Mouse (Mus musculus) liver, embryonic 16.5 days (tissue): Measurements from ENCODE around the gene Flnb. TPM values are rescaled to one million over a fixed set of nuclear protein-coding genes. Genes with fewer than 3 reads are reported as not detected.

Source experiments
- ATAC-seq: fragments of 200-750 bp; cut with Nextera tagmentation; 2 replicates; pipeline ENCODE4 v1.8.0; 2017; ENCODE audit warnings: low read depth, mild to moderate bottlenecking, moderate number of reproducible peaks, moderate library complexity
- H3K27ac ChIP-seq: fragments of 300-500 bp; sonication (generic); 2 replicates; pipeline ENCODE4 v1.5.1; 2014; ENCODE audit warnings: mild to moderate bottlenecking, low read length
- H3K27me3 ChIP-seq: fragments of 300-500 bp; sonication (generic); 2 replicates; pipeline ENCODE4 v1.6.1; 2014; ENCODE audit warnings: low read depth, low read length, mixed read lengths; ENCODE audit not compliant: control insufficient read depth, insufficient read depth
- H3K36me3 ChIP-seq: fragments of 300-500 bp; sonication (generic); 2 replicates; pipeline ENCODE4 v1.6.1; 2014; ENCODE audit warnings: mild to moderate bottlenecking; ENCODE audit not compliant: control insufficient read depth, insufficient read depth
- H3K4me1 ChIP-seq: fragments of 300-500 bp; sonication (generic); 2 replicates; pipeline ENCODE4 v1.6.1; 2014; ENCODE audit warnings: low read depth, low read length, mixed read lengths; ENCODE audit not compliant: control insufficient read depth
- H3K4me2 ChIP-seq: fragments of 300-500 bp; sonication (generic); 2 replicates; pipeline ENCODE4 v1.6.1; 2014; ENCODE audit warnings: low read depth, low read length, mixed read lengths
- H3K4me3 ChIP-seq: fragments of 300-500 bp; sonication (generic); 2 replicates; pipeline ENCODE4 v1.5.1; 2014; ENCODE audit warnings: low read depth, mild to moderate bottlenecking, low read length
- H3K9ac ChIP-seq: fragments of 300-500 bp; sonication (generic); 2 replicates; pipeline ENCODE4 v1.6.1; 2014; ENCODE audit warnings: low read depth, low read length
- H3K9me3 ChIP-seq: fragments of 300-500 bp; sonication (generic); replicated peaks from 2 replicates; pipeline ENCODE4 v1.6.1; 2016; ENCODE audit warnings: low read length; ENCODE audit not compliant: control insufficient read depth
- WGBS: fragments of 180-500 bp; shearing (Covaris S2); extraction: QIAGEN DNeasy Blood & Tissue Kit; methylation state at CpG from one replicate; pipeline ENCODE4 v1.1.7; 2014; ENCODE audit not compliant: insufficient replicate concordance; 5-methylcytosine and 5-hydroxymethylcytosine counted together
- polyA plus RNA-seq: library from polyadenylated mRNA; unstranded; fragments of >200 nt; fragmentation: Nextera tagmentation; extraction: Ambion mirVana; gene quantifications from 2 replicates; pipeline ENCODE4 v1.2.1, GENCODE M21; 2015

The Flnb gene
- polyA plus RNA-seq, 1 experiment from 2014 or later: 4.8 TPM

DNA sequence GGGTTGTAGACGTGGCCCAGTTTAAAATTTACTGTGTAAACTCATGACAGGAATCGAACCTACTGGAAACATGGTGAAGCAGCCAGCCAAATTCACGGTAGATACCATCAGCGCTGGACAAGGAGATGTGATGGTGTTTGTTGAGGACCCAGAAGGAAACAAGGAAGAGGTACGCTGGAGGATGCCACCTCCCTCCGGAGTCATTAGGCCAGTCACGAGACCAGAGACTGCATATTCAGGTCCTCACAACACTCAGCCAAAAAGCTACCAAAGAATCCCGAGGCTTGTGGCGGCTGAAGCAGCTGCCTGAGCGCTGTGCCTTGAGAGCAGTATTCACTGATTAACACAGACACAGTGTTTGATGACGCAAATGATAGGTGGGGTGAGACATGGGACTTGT lies 63.8 kb downstream of the Flnb start:
- WGBS: 69% methylated on average over 11 of the region's 11 CpGs

DNA sequence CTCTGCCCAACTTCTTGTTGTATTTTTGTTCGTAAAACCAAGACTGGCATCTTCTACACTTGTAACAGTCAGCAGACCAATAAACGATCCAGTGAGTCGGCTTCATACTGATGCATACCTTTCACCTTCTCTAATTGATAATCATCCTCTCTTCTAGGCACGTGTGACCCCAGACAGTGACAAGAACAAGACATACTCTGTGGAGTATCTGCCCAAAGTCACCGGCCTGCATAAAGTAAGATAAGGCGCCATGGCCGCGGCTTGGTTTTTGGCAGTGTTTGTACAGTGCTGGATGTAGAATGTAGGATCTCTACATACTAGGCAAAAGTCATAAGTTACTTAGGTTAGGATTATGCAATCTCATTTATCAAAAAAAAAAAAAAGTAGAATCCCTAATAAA lies 64.3 kb downstream of the Flnb start:
- H3K9ac ChIP-seq: no peak overlapping the region
- no peaks in the 10 kb centered on the region; the same call in 1 of the 2 replicates for H3K36me3 ChIP-seq
- ATAC-seq: peak; percentile 41
- H3K27me3 ChIP-seq: no peaks in the 10 kb centered on the region
- H3K9me3 ChIP-seq: no peaks in the 10 kb centered on the region
- H3K4me1 ChIP-seq: no peaks in the 10 kb centered on the region
- no peak overlapping the region for H3K4me2 ChIP-seq
- no peak overlapping the region for H3K4me3 ChIP-seq
- H3K27ac ChIP-seq: no peak overlapping the region
- WGBS: 44% methylated on average over 8 of the region's 8 CpGs

More for the DNA sequence above, 63.8 kb downstream of the Flnb start:
- Histone ChIP-seq H3K27me3 (no peaks in the 10 kb centered on the region), H3K9ac (no peak overlapping the region), H3K9me3 (no peaks in the 10 kb centered on the region), H3K27ac (no peak overlapping the region), H3K4me1 (no peaks in the 10 kb centered on the region), H3K4me3 (no peak overlapping the region), H3K36me3 (no peaks in the 10 kb centered on the region; the same call in 1 of the 2 replicates), H3K4me2 (no peak overlapping the region)
- no peak for ATAC-seq

DNA sequence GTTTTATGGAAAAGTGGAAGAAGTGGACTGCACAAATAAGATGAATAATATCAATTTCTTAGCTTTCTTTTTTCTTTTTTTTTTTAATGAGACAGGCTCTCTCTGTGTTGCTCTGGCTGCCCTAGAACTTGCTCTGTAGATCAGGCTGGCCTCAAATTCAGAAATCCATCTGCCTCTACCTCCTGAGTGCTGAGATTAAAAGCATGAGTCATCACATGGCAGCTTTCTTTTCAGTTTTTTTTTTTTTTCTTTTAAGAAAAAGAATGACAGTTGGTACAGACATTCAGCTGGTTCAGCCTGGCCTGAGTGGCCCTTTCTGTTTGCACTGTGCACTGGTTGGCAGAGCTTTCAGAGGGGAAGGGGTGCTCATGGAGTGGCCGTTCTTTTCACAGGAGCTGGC lies 66.4 kb downstream of the Flnb start:
- H3K36me3 ChIP-seq: no peaks in the 10 kb centered on the region; the same call in 1 of the 2 replicates
- no peak overlapping the region for H3K4me2 ChIP-seq
- no peaks in the 10 kb centered on the region for H3K4me1 ChIP-seq
- no peaks in the 10 kb centered on the region for H3K9me3 ChIP-seq
- H3K27me3 ChIP-seq: no peaks in the 10 kb centered on the region
- 43% methylated on average over 1 of the region's 1 CpGs for WGBS
- H3K27ac ChIP-seq: no peak overlapping the region
- no peak for ATAC-seq
- no peak overlapping the region for H3K9ac ChIP-seq
- H3K4me3 ChIP-seq: no peak overlapping the region

DNA sequence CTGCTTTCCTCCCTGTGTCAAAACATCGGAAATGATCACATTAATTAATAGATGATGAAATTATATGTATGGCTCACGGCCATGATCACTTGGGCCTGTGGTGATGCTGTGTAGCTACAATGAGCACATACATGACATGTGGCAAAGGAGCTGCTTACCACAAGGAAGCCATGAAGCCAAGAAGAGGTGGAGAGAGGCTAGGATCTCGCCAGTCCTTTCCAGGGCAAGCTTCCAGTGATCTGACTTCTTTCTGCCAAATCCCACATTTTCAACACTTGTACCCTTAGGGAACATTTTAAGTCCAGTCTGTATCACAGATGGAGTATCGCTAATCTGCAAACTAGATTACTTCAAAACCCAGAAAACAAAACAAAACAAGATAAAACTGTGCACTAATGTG lies 67.1 kb downstream of the Flnb start:
- ATAC-seq: no peak
- no peaks in the 10 kb centered on the region for H3K9me3 ChIP-seq
- H3K27ac ChIP-seq: no peak overlapping the region
- no peak overlapping the region for H3K4me3 ChIP-seq
- H3K36me3 ChIP-seq: no peaks in the 10 kb centered on the region; the same call in 1 of the 2 replicates
- 63% methylated on average over 4 of the region's 4 CpGs for WGBS
- no peaks in the 10 kb centered on the region for H3K4me1 ChIP-seq
- no peak overlapping the region for H3K9ac ChIP-seq
- no peak overlapping the region for H3K4me2 ChIP-seq
- no peaks in the 10 kb centered on the region for H3K27me3 ChIP-seq

DNA sequence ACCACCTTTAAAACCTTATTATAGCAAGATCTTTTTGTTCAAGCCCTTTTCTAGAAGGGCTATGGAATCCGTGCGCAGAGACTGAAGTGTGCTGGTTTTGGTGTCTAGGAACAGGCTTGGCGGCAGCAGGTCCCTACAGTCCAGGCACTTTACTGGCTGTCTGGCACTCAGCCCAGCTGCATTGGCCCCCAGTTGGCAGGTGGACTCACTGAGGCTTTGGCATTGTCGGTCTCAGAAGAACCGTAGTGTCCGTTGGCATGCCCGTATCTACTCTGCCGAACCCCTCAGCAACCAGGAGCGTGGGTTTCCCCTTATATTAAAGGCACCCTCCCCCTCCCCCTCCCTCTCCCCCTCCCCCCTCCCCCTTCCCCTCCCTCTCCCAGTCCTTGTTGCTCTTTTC lies 67.8 kb downstream of the Flnb start:
- Histone ChIP-seq H3K27me3 (no peaks in the 10 kb centered on the region), H3K9ac (no peak overlapping the region), H3K27ac (no peak overlapping the region), H3K9me3 (no peaks in the 10 kb centered on the region), H3K4me2 (no peak overlapping the region), H3K4me3 (no peak overlapping the region), H3K4me1 (no peaks in the 10 kb centered on the region), H3K36me3 (no peaks in the 10 kb centered on the region; the same call in 1 of the 2 replicates)
- no peak for ATAC-seq
- 69% methylated on average over 9 of the region's 9 CpGs for WGBS

DNA sequence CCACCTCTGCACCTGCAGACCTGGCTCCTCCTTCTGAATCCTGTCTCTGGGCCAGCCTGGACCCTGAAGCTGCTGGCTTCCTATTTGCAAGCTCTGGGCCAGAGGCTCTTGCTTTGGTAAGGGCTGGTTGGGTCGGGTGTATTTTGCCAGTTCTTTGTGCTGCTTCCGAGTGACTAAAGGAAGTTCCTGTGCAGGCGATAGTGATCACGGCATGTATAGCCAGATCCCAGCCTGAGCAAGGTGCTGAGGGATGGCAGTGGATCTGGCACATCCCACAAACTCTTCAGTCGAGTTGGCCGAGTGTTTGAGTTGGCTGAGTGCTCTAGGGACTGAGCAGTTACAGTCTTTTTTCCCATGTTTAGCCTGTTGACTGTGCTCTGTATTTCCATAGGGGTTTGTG lies 68.3 kb downstream of the Flnb start:
- WGBS: 57% methylated on average over 6 of the region's 6 CpGs
- no peak for ATAC-seq

DNA sequence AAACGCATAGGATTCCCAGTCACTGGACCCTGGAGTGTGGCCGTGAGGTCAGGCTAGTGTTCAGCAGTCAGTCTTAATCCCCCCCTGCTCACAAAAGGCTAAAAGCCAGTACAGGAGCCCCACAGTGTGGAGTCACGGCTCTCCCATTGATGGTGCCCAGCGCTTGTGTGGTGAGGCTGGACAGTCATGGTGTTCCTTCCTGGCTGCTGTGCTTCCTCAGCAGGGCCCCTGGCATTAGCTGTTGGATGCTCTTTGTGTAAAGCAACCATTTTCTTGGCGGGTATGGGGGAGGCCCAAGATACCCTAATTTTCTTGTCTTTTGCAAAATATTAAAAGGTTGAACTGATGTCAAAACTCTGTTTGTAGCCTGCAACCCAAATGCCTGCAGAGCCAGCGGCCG lies 69.4 kb downstream of the Flnb start:
- Histone ChIP-seq H3K27me3 (no peaks in the 10 kb centered on the region), H3K27ac (no peak overlapping the region), H3K9ac (no peak overlapping the region), H3K9me3 (no peaks in the 10 kb centered on the region), H3K4me3 (no peak overlapping the region), H3K36me3 (no peaks in the 10 kb centered on the region; the same call in 1 of the 2 replicates), H3K4me2 (no peak overlapping the region), H3K4me1 (no peaks in the 10 kb centered on the region)
- 66% methylated on average over 7 of the region's 7 CpGs for WGBS
- ATAC-seq: no peak

More for the DNA sequence above, 68.3 kb downstream of the Flnb start:
- no peak overlapping the region for H3K9ac ChIP-seq
- H3K36me3 ChIP-seq: no peaks in the 10 kb centered on the region; the same call in 1 of the 2 replicates
- no peak overlapping the region for H3K4me2 ChIP-seq
- no peaks in the 10 kb centered on the region for H3K27me3 ChIP-seq
- no peaks in the 10 kb centered on the region for H3K4me1 ChIP-seq
- no peak overlapping the region for H3K27ac ChIP-seq
- no peaks in the 10 kb centered on the region for H3K9me3 ChIP-seq
- H3K4me3 ChIP-seq: no peak overlapping the region

DNA sequence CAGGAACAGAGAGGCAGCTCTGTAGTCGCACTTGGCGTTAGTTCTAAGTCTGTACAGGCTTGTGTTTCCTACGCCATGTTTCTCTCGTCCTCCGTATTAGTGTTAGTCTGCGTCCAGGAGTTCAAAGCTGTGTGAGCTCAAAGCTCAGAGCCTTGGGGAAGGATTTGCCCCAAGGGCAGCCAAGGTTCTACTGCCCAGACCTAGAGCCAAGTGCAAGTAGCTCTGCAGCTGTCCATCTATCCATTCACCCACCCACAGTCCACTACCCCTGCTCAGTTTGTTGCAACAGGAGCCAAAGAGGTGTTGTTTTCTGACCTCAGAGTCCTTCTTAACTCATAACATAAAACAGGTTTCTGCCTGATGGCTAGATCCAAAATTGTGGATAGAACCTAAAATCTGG lies 70.5 kb downstream of the Flnb start:
- WGBS: 84% methylated on average over 6 of the region's 6 CpGs
- Histone ChIP-seq H3K36me3 (no peaks in the 10 kb centered on the region; the same call in none of the 2 replicates), H3K27me3 (no peaks in the 10 kb centered on the region), H3K4me2 (no peak overlapping the region), H3K4me3 (no peak overlapping the region), H3K27ac (no peak overlapping the region), H3K4me1 (no peaks in the 10 kb centered on the region), H3K9me3 (no peaks in the 10 kb centered on the region), H3K9ac (no peak overlapping the region)
- ATAC-seq: no peak

DNA sequence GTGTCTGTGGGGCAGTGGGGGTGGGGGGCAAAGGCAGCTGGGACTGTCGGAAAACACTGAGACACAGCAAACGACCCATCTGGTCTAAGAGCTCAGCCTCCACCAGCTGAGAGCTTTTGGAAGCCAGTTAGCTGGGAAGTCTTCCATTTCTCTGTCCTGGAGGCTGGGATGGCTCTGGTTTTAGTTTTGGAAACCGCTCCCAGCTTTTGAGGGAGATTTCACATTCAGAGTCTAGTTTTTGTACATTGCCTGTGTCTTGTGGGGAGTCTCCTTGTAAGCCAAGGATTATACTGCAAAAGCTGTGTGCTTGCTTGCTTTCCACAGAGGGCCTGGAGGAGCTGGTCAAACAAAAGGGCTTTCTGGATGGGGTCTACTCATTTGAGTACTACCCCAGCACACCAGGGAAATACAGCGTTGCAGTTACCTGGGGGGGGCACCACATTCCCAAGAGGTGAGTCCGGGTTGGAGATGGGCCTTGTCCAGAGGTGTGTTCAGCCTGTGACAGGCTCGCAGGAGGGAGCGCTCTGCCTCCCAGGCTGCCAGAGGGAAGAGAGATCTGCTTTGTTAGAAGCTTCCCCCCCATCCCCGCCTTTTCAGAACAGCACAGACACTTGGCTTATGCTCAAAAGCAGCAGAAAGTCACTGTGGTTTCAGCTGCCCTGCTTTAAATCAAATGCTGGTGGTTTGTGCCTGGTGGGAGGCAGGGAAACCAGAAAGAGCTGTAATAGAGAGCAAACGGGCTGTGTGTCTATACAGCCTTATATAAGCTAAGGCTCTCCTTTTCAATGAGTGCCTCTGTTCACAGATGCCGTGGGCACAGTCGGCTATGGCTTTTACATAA lies 71.3 kb downstream of the Flnb start:
- H3K4me2 ChIP-seq: no peak overlapping the region
- H3K9ac ChIP-seq: no peak overlapping the region
- H3K4me3 ChIP-seq: no peak overlapping the region
- ATAC-seq: no peak
- 41% methylated on average over 11 of the region's 11 CpGs for WGBS
- no peaks in the 10 kb centered on the region for H3K4me1 ChIP-seq
- no peaks in the 10 kb centered on the region for H3K9me3 ChIP-seq
- no peaks in the 10 kb centered on the region for H3K27me3 ChIP-seq
- no peak overlapping the region for H3K27ac ChIP-seq
- H3K36me3 ChIP-seq: no peaks in the 10 kb centered on the region; the same call in none of the 2 replicates
